Mouse (Mus musculus) forebrain, embryonic 12.5 days (tissue): ENCODE data around the gene Txndc8. TPM values are rescaled to one million over a fixed set of nuclear protein-coding genes. Genes with fewer than 3 reads are reported as not detected.

ENCODE experiments used
- polyA plus RNA-seq: library from polyadenylated mRNA; unstranded; fragments of >200 nt; fragmentation: Nextera tagmentation; extraction: Ambion mirVana; gene quantifications from 2 replicates; pipeline ENCODE4 v1.2.1, GENCODE M21; 2016

The Txndc8 gene
- polyA plus RNA-seq, 1 experiment from 2014 or later, result not detected

Other genes with a start within 250 kb of the Txndc8 start
- not detected in 2 replicates for gene D630039A03Rik, start 92.8 kb downstream of the Txndc8 start, polyA plus RNA-seq
- gene Txn1, start 52.7 kb downstream of the Txndc8 start, polyA plus RNA-seq, result 379 and 381 TPM in 2 replicates
- 1.9 and 2.9 TPM in 2 replicates for gene Svep1, start 197.7 kb upstream of the Txndc8 start, polyA plus RNA-seq